Mouse (Mus musculus) frontal cortex, postnatal 25 days (tissue): Measurements from ENCODE around the gene Med1.

ENCODE experiments used
- DNase-seq, 2 experiments: peaks; one replicate each; pipeline ENCODE4 v3.0.0; 2022; ENCODE audit warnings: low spot score in 2 of 2

The Med1 gene

GRCm38 (mm10) chr11:98149304-98149750, 43.8 kb downstream of the Med1 start:
- peak; percentile 81 to 86 for DNase-seq

- no peak for DNase-seq
Observed at GRCm38 (mm10) chr11:98148551-98149301, 44.4 kb downstream of the Med1 start.

- DNase-seq = no peak
Observed at GRCm38 (mm10) chr11:98145856-98146255, 47.2 kb downstream of the Med1 start.

GRCm38 (mm10) chr11:98142545-98142944, 50.5 kb downstream of the Med1 start:
- no peak for DNase-seq

- DNase-seq = no peak
Observed at GRCm38 (mm10) chr11:98138894-98139293, 54.2 kb downstream of the Med1 start.

- no peak for DNase-seq
Observed at GRCm38 (mm10) chr11:98137836-98138235, 55.3 kb downstream of the Med1 start.

- DNase-seq = no peak
Observed at GRCm38 (mm10) chr11:98134951-98135350, 58.1 kb downstream of the Med1 start.

GRCm38 (mm10) chr11:98123424-98123823, 69.7 kb downstream of the Med1 start:
- no peak for DNase-seq

GRCm38 (mm10) chr11:98114363-98114762, 78.7 kb downstream of the Med1 start:
- no peak for DNase-seq

GRCm38 (mm10) chr11:98113504-98113903, 79.6 kb downstream of the Med1 start:
- DNase-seq = no peak

GRCm38 (mm10) chr11:98109706-98110105, 83.4 kb downstream of the Med1 start:
- no peak for DNase-seq
